Mouse (Mus musculus) heart, adult 2 months (tissue): Measurements from ENCODE around the gene Cacna1e.

Experiments used
- CTCF ChIP-seq: fragments of 200-600 bp; IDR thresholded peaks from 2 replicates; pipeline ENCODE4 v1.8.1; 2022; ENCODE audit warnings: antibody characterized with exemption, mild to moderate bottlenecking, moderate library complexity
- EP300 ChIP-seq: fragments of 200-500 bp; IDR thresholded peaks from 2 replicates; pipeline ENCODE4 v1.6.1; 2011; ENCODE audit warnings: low read depth, low read length, control low read depth; ENCODE audit not compliant: insufficient read depth
- POLR2A ChIP-seq: fragments of 200-500 bp; IDR thresholded peaks from 2 replicates; pipeline ENCODE4 v1.6.1; 2011; ENCODE audit warnings: mild to moderate bottlenecking, low read depth, low read length, control low read depth; ENCODE audit not compliant: insufficient read depth

DNA sequence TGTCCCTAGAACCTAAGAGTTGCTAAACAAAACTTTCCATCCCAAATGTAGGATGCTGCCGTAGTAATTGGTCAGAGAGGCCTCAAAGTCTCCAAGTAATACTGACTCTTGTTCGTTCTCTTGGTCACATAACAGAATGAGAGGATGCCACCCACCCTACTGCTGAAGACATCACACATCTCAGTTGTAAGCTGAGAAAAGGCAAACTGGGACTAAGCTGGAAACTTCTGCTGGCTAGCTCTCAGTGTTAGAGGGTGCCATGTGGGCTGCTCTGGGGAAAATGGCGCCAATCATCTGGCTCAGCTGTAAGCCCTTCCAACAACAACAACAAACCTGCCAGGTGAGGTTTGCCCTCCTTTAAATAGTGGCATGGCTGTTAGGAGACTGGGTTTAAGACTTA is 109.8 kb downstream of the Cacna1e start:
- TF ChIP-seq CTCF (no peak), EP300 (no peak), POLR2A (no peak)
